Mouse (Mus musculus): ENCODE measurements at regions not wholly inside any gene's neighbourhood (a gene's known extent, or its start where the extent isn't known, plus 50 kb on each side); places are given as distances from the start of the nearest gene placed in this dataset.
A peak's percentile ranks its signal among the peaks of the same experiment; 100 is the strongest.

GRCm38 (mm10) chr10:118973324-118973723 is 103.3 kb upstream of the Dyrk2 start:
- ATAC-seq (ENCODE audit: insufficient number of reproducible peaks, low FRiP score, low TSS enrichment, low read depth), result no peak
- DNase-seq (ENCODE audit: low spot score), result no peak
- no peak overlapping the region for H3K4me3 ChIP-seq (ENCODE audit: low read depth, low read length)
- H3K4me2 ChIP-seq (ENCODE audit: low read depth, severe bottlenecking), result no peak overlapping the region
- no peaks in the 10 kb centered on the region for H3K36me3 ChIP-seq (ENCODE audit: control insufficient read depth, insufficient read depth, low read length)
- no peaks in the 10 kb centered on the region for H3K9me3 ChIP-seq (ENCODE audit: control insufficient read depth, low read length)
- no peak overlapping the region for H3K27ac ChIP-seq (replicated peaks; ENCODE audit: low read depth, low read length)
- no peak overlapping the region for H3K9ac ChIP-seq (ENCODE audit: low read length)
- 0 out of 2 replicates have a peak, but pooled peaks cover 6% of the 10 kb centered on the region for H3K4me1 ChIP-seq (ENCODE audit: control insufficient read depth, insufficient read depth, low read length)
- no peaks in the 10 kb centered on the region for H3K27me3 ChIP-seq (ENCODE audit: control insufficient read depth, insufficient read depth, low read length)
- 81% methylated on average over 4 of the region's 4 CpGs for WGBS

- no peak overlapping the region for H3K4me3 ChIP-seq (ENCODE audit: low read depth, low read length)
- ATAC-seq (ENCODE audit: insufficient number of reproducible peaks, low FRiP score, low TSS enrichment, low read depth) (no peak), DNase-seq (ENCODE audit: low spot score) (no peak)
- H3K4me2 ChIP-seq (ENCODE audit: low read depth, severe bottlenecking), result no peak overlapping the region
- H3K27me3 ChIP-seq (ENCODE audit: control insufficient read depth, insufficient read depth, low read length), result no peaks in the 10 kb centered on the region
- H3K9ac ChIP-seq (ENCODE audit: low read length), result no peak overlapping the region
- H3K9me3 ChIP-seq (ENCODE audit: control insufficient read depth, low read length), result no peaks in the 10 kb centered on the region
- no peak overlapping the region for H3K27ac ChIP-seq (replicated peaks; ENCODE audit: low read depth, low read length)
- no peaks in the 10 kb centered on the region for H3K36me3 ChIP-seq (ENCODE audit: control insufficient read depth, insufficient read depth, low read length)
- WGBS, result 71% methylated on average over 4 of the region's 4 CpGs
- H3K4me1 ChIP-seq (ENCODE audit: control insufficient read depth, insufficient read depth, low read length), result 0 out of 2 replicates have a peak, but pooled peaks cover 3% of the 10 kb centered on the region
Observed at GRCm38 (mm10) chr10:118972626-118973025, 102.6 kb upstream of the Dyrk2 start.

- Histone ChIP-seq H3K4me2 (ENCODE audit: low read depth, severe bottlenecking) (no peak overlapping the region), H3K9ac (ENCODE audit: low read length) (no peak overlapping the region), H3K9me3 (ENCODE audit: control insufficient read depth, low read length) (no peaks in the 10 kb centered on the region), H3K36me3 (ENCODE audit: control insufficient read depth, insufficient read depth, low read length) (no peaks in the 10 kb centered on the region), H3K4me3 (ENCODE audit: low read depth, low read length) (no peak overlapping the region), H3K27ac (replicated peaks; ENCODE audit: low read depth, low read length) (no peak overlapping the region), H3K4me1 (ENCODE audit: control insufficient read depth, insufficient read depth, low read length) (no peaks in the 10 kb centered on the region), H3K27me3 (ENCODE audit: control insufficient read depth, insufficient read depth, low read length) (no peaks in the 10 kb centered on the region)
- DNase-seq (ENCODE audit: low spot score) (no peak), ATAC-seq (ENCODE audit: insufficient number of reproducible peaks, low FRiP score, low TSS enrichment, low read depth) (no peak)
- WGBS, result 87% methylated on average over 14 of the region's 14 CpGs
Observed at GRCm38 (mm10) chr10:118970457-118971175, 100.6 kb upstream of the Dyrk2 start.

- Histone ChIP-seq H3K9ac (ENCODE audit: low read length) (no peak overlapping the region), H3K27ac (replicated peaks; ENCODE audit: low read depth, low read length) (no peak overlapping the region), H3K27me3 (ENCODE audit: control insufficient read depth, insufficient read depth, low read length) (no peaks in the 10 kb centered on the region), H3K4me1 (ENCODE audit: control insufficient read depth, insufficient read depth, low read length) (no peaks in the 10 kb centered on the region), H3K4me3 (ENCODE audit: low read depth, low read length) (no peak overlapping the region), H3K9me3 (ENCODE audit: control insufficient read depth, low read length) (no peaks in the 10 kb centered on the region), H3K4me2 (ENCODE audit: low read depth, severe bottlenecking) (no peak overlapping the region), H3K36me3 (ENCODE audit: control insufficient read depth, insufficient read depth, low read length) (no peaks in the 10 kb centered on the region)
- WGBS, result 56% methylated on average over 7 of the region's 7 CpGs
- DNase-seq (ENCODE audit: low spot score) (no peak), ATAC-seq (ENCODE audit: insufficient number of reproducible peaks, low FRiP score, low TSS enrichment, low read depth) (no peak)
Observed at GRCm38 (mm10) chr10:118961713-118962181, 91.7 kb upstream of the Dyrk2 start.

- WGBS, result 87% methylated on average over 6 of the region's 6 CpGs
- no peaks in the 10 kb centered on the region for H3K4me1 ChIP-seq (ENCODE audit: control insufficient read depth, insufficient read depth, low read length)
- H3K9me3 ChIP-seq (ENCODE audit: control insufficient read depth, low read length), result no peaks in the 10 kb centered on the region
- no peak overlapping the region for H3K9ac ChIP-seq (ENCODE audit: low read length)
- peak; percentile 11 for DNase-seq (ENCODE audit: low spot score)
- no peak overlapping the region for H3K4me3 ChIP-seq (ENCODE audit: low read depth, low read length)
- H3K27ac ChIP-seq (replicated peaks; ENCODE audit: low read depth, low read length), result no peak overlapping the region
- no peaks in the 10 kb centered on the region for H3K27me3 ChIP-seq (ENCODE audit: control insufficient read depth, insufficient read depth, low read length)
- no peaks in the 10 kb centered on the region for H3K36me3 ChIP-seq (ENCODE audit: control insufficient read depth, insufficient read depth, low read length)
- no peak overlapping the region for H3K4me2 ChIP-seq (ENCODE audit: low read depth, severe bottlenecking)
- no peak for ATAC-seq (ENCODE audit: insufficient number of reproducible peaks, low FRiP score, low TSS enrichment, low read depth)
Observed at GRCm38 (mm10) chr10:118960076-118960475, 90.1 kb upstream of the Dyrk2 start.

- Histone ChIP-seq H3K27ac (replicated peaks; ENCODE audit: low read depth, low read length) (no peak overlapping the region), H3K27me3 (ENCODE audit: control insufficient read depth, insufficient read depth, low read length) (no peaks in the 10 kb centered on the region)
- DNase-seq (ENCODE audit: low spot score), result no peak
Observed at GRCm38 (mm10) chr10:118959623-118960022, 89.6 kb upstream of the Dyrk2 start.

GRCm38 (mm10) chr10:118956352-118956751 is 86.3 kb upstream of the Dyrk2 start:
- Histone ChIP-seq H3K27me3 (ENCODE audit: control insufficient read depth, insufficient read depth, low read length) (no peaks in the 10 kb centered on the region), H3K4me3 (ENCODE audit: low read depth, low read length) (no peak overlapping the region), H3K9ac (ENCODE audit: low read length) (no peak overlapping the region), H3K4me1 (ENCODE audit: control insufficient read depth, insufficient read depth, low read length) (no peaks in the 10 kb centered on the region), H3K36me3 (ENCODE audit: control insufficient read depth, insufficient read depth, low read length) (no peaks in the 10 kb centered on the region), H3K27ac (replicated peaks; ENCODE audit: low read depth, low read length) (no peak overlapping the region), H3K4me2 (ENCODE audit: low read depth, severe bottlenecking) (no peak overlapping the region), H3K9me3 (ENCODE audit: control insufficient read depth, low read length) (no peaks in the 10 kb centered on the region)
- DNase-seq (ENCODE audit: low spot score), result no peak
- ATAC-seq (ENCODE audit: insufficient number of reproducible peaks, low FRiP score, low TSS enrichment, low read depth), result no peak
- 84% methylated on average over 9 of the region's 9 CpGs for WGBS

More at GRCm38 (mm10) chr10:118959623-118960022, 89.6 kb upstream of the Dyrk2 start:
- no peaks in the 10 kb centered on the region for H3K36me3 ChIP-seq (ENCODE audit: control insufficient read depth, insufficient read depth, low read length)
- WGBS, result 86% methylated on average over 8 of the region's 8 CpGs
- H3K9ac ChIP-seq (ENCODE audit: low read length), result no peak overlapping the region
- H3K4me3 ChIP-seq (ENCODE audit: low read depth, low read length), result no peak overlapping the region
- no peak for ATAC-seq (ENCODE audit: insufficient number of reproducible peaks, low FRiP score, low TSS enrichment, low read depth)
- no peaks in the 10 kb centered on the region for H3K9me3 ChIP-seq (ENCODE audit: control insufficient read depth, low read length)
- no peak overlapping the region for H3K4me2 ChIP-seq (ENCODE audit: low read depth, severe bottlenecking)
- H3K4me1 ChIP-seq (ENCODE audit: control insufficient read depth, insufficient read depth, low read length), result no peaks in the 10 kb centered on the region

- no peaks in the 10 kb centered on the region for H3K9me3 ChIP-seq (ENCODE audit: control insufficient read depth, low read length)
- no peak for ATAC-seq (ENCODE audit: insufficient number of reproducible peaks, low FRiP score, low TSS enrichment, low read depth)
- no peak overlapping the region for H3K27ac ChIP-seq (replicated peaks; ENCODE audit: low read depth, low read length)
- H3K36me3 ChIP-seq (ENCODE audit: control insufficient read depth, insufficient read depth, low read length), result no peaks in the 10 kb centered on the region
- H3K9ac ChIP-seq (ENCODE audit: low read length), result no peak overlapping the region
- DNase-seq (ENCODE audit: low spot score), result no peak
- H3K4me1 ChIP-seq (ENCODE audit: control insufficient read depth, insufficient read depth, low read length), result no peaks in the 10 kb centered on the region
- 91% methylated on average over 6 of the region's 6 CpGs for WGBS
- no peak overlapping the region for H3K4me3 ChIP-seq (ENCODE audit: low read depth, low read length)
- no peak overlapping the region for H3K4me2 ChIP-seq (ENCODE audit: low read depth, severe bottlenecking)
- no peaks in the 10 kb centered on the region for H3K27me3 ChIP-seq (ENCODE audit: control insufficient read depth, insufficient read depth, low read length)
Observed at GRCm38 (mm10) chr10:118953440-118953839, 83.4 kb upstream of the Dyrk2 start.

- no peaks in the 10 kb centered on the region for H3K27me3 ChIP-seq (ENCODE audit: control insufficient read depth, insufficient read depth, low read length)
- no peaks in the 10 kb centered on the region for H3K4me1 ChIP-seq (ENCODE audit: control insufficient read depth, insufficient read depth, low read length)
- H3K27ac ChIP-seq (replicated peaks; ENCODE audit: low read depth, low read length), result no peak overlapping the region
- no peak overlapping the region for H3K4me3 ChIP-seq (ENCODE audit: low read depth, low read length)
- no peaks in the 10 kb centered on the region for H3K9me3 ChIP-seq (ENCODE audit: control insufficient read depth, low read length)
- H3K9ac ChIP-seq (ENCODE audit: low read length), result no peak overlapping the region
- ATAC-seq (ENCODE audit: insufficient number of reproducible peaks, low FRiP score, low TSS enrichment, low read depth), result no peak
- H3K36me3 ChIP-seq (ENCODE audit: control insufficient read depth, insufficient read depth, low read length), result no peaks in the 10 kb centered on the region
- no peak overlapping the region for H3K4me2 ChIP-seq (ENCODE audit: low read depth, severe bottlenecking)
- WGBS, result 93% methylated on average over 9 of the region's 9 CpGs
- DNase-seq (ENCODE audit: low spot score), result no peak
Observed at GRCm38 (mm10) chr10:118952756-118953155, 82.7 kb upstream of the Dyrk2 start.
